Mouse (Mus musculus) heart, postnatal 0 days (tissue): ENCODE measurements around the gene Zfp771.

Source experiments
- CTCF ChIP-seq: IDR thresholded peaks from 2 replicates; pipeline ENCODE4 v1.5.1; 2016; ENCODE audit warnings: antibody characterized with exemption, control low read depth, low read depth
- EP300 ChIP-seq: IDR thresholded peaks from 2 replicates; pipeline ENCODE4 v1.6.1; 2016; ENCODE audit warnings: antibody characterized with exemption, low read depth

DNA sequence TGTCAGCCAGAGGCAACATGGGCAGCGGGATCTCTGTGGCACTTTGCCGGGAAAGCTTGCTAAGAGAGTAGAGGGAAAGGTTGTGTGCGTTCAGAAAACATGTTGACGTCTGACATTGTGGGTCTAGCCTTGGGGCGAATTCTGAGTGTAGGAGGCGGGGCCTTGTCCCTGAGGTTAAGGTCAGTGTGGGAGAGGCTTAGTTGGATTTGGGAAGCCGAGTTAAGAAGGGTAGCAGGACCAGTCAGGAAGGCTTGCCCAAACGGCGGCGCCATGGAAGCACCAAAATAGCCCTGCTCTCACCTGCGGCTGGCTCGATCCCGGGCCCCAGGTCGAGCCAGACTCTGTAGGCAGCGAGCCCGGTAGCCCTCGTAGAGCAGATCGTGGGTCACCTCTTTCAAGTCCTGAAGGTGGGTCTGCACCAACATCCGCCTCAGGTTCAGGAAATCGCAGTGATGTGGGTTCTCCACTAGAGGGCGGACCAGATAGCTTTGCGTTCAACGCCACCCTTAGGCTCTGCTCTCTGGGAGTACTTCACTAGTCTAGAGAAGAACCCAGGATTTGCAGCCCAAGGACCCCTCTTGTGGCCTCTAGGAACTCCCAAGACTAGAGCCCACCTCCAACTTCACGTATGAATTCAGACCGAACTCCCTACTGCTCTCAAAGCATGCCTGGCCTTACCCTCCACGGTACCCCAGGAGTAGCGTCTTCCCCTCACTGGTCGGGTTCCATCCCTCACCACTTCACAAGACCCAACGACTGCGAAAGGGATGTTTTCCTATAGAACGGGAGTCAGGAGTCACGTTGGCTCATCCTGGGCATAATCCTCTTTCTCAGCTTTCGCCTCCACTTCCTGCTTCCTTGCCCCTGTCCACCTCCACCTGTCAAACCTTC, 28.8 kb upstream of the Zfp771 start:
- TF ChIP-seq CTCF (peak; percentile 88), EP300 (no peak)
